8 mouse cellular contexts compared by ENCODE assay signal in genomic region chr19:7481541-7482265, GRCm38 (mm10). TPM values are rescaled to one million over a fixed set of nuclear protein-coding genes. Genes with fewer than 3 reads are reported as not detected.
DNase-seq lines count a peak whose midpoint lies in the region; ATAC-seq and TF ChIP-seq lines count a peak whose summit lies in the region.

No protein-coding gene starts in this region.

- H3K79me2 ChIP-seq in C2C12 (ENCODE audit: control insufficient read depth, insufficient read depth): peaks cover 61% of the 10 kb centered on the region

- peak overlapping the region; percentile 100 for H3K9ac ChIP-seq in heart, embryonic 16.5 days (ENCODE audit: low read length)
- H3K9ac ChIP-seq in lung, postnatal 0 days (replicated peaks; ENCODE audit: low read depth): 0 out of 2 replicates have a peak overlapping the region, but pooled peaks have one; percentile 26

- peak overlapping the region; percentile 92 for H3K4me3 ChIP-seq in C2C12 (ENCODE audit: insufficient read depth, poor library complexity, severe bottlenecking)
- peak overlapping the region; percentile 100 for H3K4me3 ChIP-seq in heart, embryonic 16.5 days (ENCODE audit: low read length)
- peak overlapping the region; percentile 86 for H3K4me3 ChIP-seq in lung, postnatal 0 days (ENCODE audit: low read depth, low read length)

- WGBS in heart, embryonic 16.5 days: 8% methylated on average over 12 of the region's 12 CpGs
- 7% methylated on average over 12 of the region's 12 CpGs for WGBS in lung, postnatal 0 days

- H3ac ChIP-seq in C2C12 (ENCODE audit: control insufficient read depth, insufficient read length, low read depth): peak overlapping the region; percentile 34

- peak overlapping the region; percentile 100 for H3K27ac ChIP-seq in heart, embryonic 16.5 days (ENCODE audit: low read length)
- peak overlapping the region; percentile 57 for H3K27ac ChIP-seq in lung, postnatal 0 days (ENCODE audit: low read length)

- H3K4me1 ChIP-seq in heart, embryonic 16.5 days (ENCODE audit: control insufficient read depth, insufficient read depth, low read length): peaks cover 13% of the 10 kb centered on the region
- peaks cover 6% of the 10 kb centered on the region; the same call in 1 of the 2 replicates for H3K4me1 ChIP-seq in lung, postnatal 0 days (ENCODE audit: insufficient read depth, low read depth, low read length)

- TF ChIP-seq CTCF in C2C12 (IDR thresholded peaks at IDR 0.05; ENCODE audit: control insufficient read depth, insufficient read depth, insufficient read length): no peak
- TF ChIP-seq CTCF in lung, postnatal 0 days (IDR thresholded peaks at IDR 0.05): no peak

- H3K79me3 ChIP-seq in C2C12 (ENCODE audit: low read depth): peaks cover 51% of the 10 kb centered on the region

- no peak for ATAC-seq in heart, embryonic 16.5 days (replicated peaks; ENCODE audit: extremely low read depth, insufficient read depth, low FRiP score)
- ATAC-seq in lung, postnatal 0 days: no peak

- H3K4me2 ChIP-seq in heart, embryonic 16.5 days (ENCODE audit: low read depth, low read length): peak overlapping the region; percentile 82
- peak overlapping the region; percentile 84 for H3K4me2 ChIP-seq in lung, postnatal 0 days (replicated peaks; ENCODE audit: low read depth, low read length)

- DNase-seq in NIH3T3 (ENCODE audit: low read depth): peak; percentile 60
- DNase-seq in embryo, embryonic 10.5 days (ENCODE audit: low spot score): peak; percentile 74
- DNase-seq in layer of hippocampus, adult 9-11 months: peak; percentile 48
- no peak for DNase-seq in lung, postnatal 0 days (ENCODE audit: low spot score)
- DNase-seq in right cerebral cortex, postnatal 4 days: peak; percentile 60
- DNase-seq in urinary bladder, postnatal 25 days (ENCODE audit: low spot score): no peak

- H3K27me3 ChIP-seq in C2C12 (ENCODE audit: control insufficient read depth, insufficient read depth, insufficient read length): no peaks in the 10 kb centered on the region
- no peaks in the 10 kb centered on the region for H3K27me3 ChIP-seq in heart, embryonic 16.5 days (ENCODE audit: control insufficient read depth, insufficient read depth, low read length)
- no peaks in the 10 kb centered on the region for H3K27me3 ChIP-seq in lung, postnatal 0 days (replicated peaks; ENCODE audit: insufficient read depth, low read length)

- no peaks in the 10 kb centered on the region for H3K9me3 ChIP-seq in heart, embryonic 16.5 days (replicated peaks; ENCODE audit: control insufficient read depth, low read length)
- H3K9me3 ChIP-seq in lung, postnatal 0 days (ENCODE audit: low read length): no peaks in the 10 kb centered on the region

- H3K36me3 ChIP-seq in C2C12 (ENCODE audit: control insufficient read depth, insufficient read depth): peaks cover 4% of the 10 kb centered on the region
- no peaks in the 10 kb centered on the region for H3K36me3 ChIP-seq in heart, embryonic 16.5 days (ENCODE audit: control insufficient read depth, insufficient read depth)
- H3K36me3 ChIP-seq in lung, postnatal 0 days (ENCODE audit: insufficient read depth, low read length): no peaks in the 10 kb centered on the region

- TF ChIP-seq EP300 in lung, postnatal 0 days (IDR thresholded peaks at IDR 0.05): no peak

TF ChIP-seq in C2C12, 6 proteins besides CTCF, POLR2A, EP300 and RAD21:
- no peak for TF ChIP-seq FOSL1 (IDR thresholded peaks at IDR 0.05; ENCODE audit: insufficient read depth, low read length, poor library complexity, severe bottlenecking)
- no peak for TF ChIP-seq MYOG (IDR thresholded peaks at IDR 0.05; ENCODE audit: control insufficient read depth, extremely low read depth, insufficient read length)
- no peak for TF ChIP-seq USF1 (IDR thresholded peaks at IDR 0.05; ENCODE audit: low read depth)

RNA-seq across cellular contexts. Expression of gene Rtn3, which starts 1.4 kb away (rescaled TPM):
- 71.7 TPM for polyA plus RNA-seq in C2C12 (2012; fragmentation: generic; extraction: Trizol)
- polyA plus RNA-seq in heart, embryonic 16.5 days (2015; fragmentation: Nextera tagmentation; extraction: Ambion mirVana): 134 and 139 TPM in 2 replicates
- polyA plus RNA-seq in lung, postnatal 0 days (2015; fragmentation: Nextera tagmentation; extraction: Ambion mirVana): 122 and 132 TPM in 2 replicates

RNA-seq across cellular contexts. Expression of gene Atl3, which starts 12.1 kb away (rescaled TPM):
- 16.0 TPM for polyA plus RNA-seq in C2C12 (2012; fragmentation: generic; extraction: Trizol)
- polyA plus RNA-seq in heart, embryonic 16.5 days (2015; fragmentation: Nextera tagmentation; extraction: Ambion mirVana): 9.2 and 10.3 TPM in 2 replicates
- polyA plus RNA-seq in lung, postnatal 0 days (2015; fragmentation: Nextera tagmentation; extraction: Ambion mirVana): 20.0 and 21.6 TPM in 2 replicates

Comparison
In these comparisons a context has a peak if more than half of its experiments do, and no peak if none do; other contexts are left out.
1. DNase-seq: peak in NIH3T3 (single experiment), embryo, embryonic 10.5 days (single experiment), layer of hippocampus, adult 9-11 months (single experiment) and right cerebral cortex, postnatal 4 days (single experiment); none in lung, postnatal 0 days (single experiment) and urinary bladder, postnatal 25 days (single experiment).
2. Peak in every context shown above with its lines, with median percentiles within 50 percentile points of each other: H3K4me3 ChIP-seq.